9 mouse cellular contexts compared by ENCODE assay signal in genomic region chr17:56409759-56410158, GRCm38 (mm10).
DNase-seq lines count a peak whose midpoint lies in the region; ATAC-seq lines count a peak whose summit lies in the region.
"Had no signal": no experiment of that assay in that cellular context is flagged by ENCODE, and none has a peak within 500 bp of the region (broad histone marks: within the 10 kb centered on the region; RNA-seq: fewer than 3 reads in every experiment).

No protein-coding gene starts in this region.

- peak overlapping the region; percentile 42; the same call in 1 of the 2 replicates for H3K27ac ChIP-seq in hindbrain, embryonic 10.5 days
- H3K27ac ChIP-seq in hindbrain, embryonic 11.5 days (ENCODE audit: low read depth, low read length): no peak overlapping the region
- H3K27ac ChIP-seq in hindbrain, embryonic 12.5 days: peak overlapping the region; percentile 70
- H3K27ac ChIP-seq in midbrain, embryonic 11.5 days (ENCODE audit: low read depth, low read length): 0 out of 2 replicates have a peak overlapping the region, but pooled peaks have one; percentile 32

- no peak overlapping the region for H3K4me2 ChIP-seq in hindbrain, embryonic 11.5 days (replicated peaks; ENCODE audit: low read depth, low read length)
- H3K4me2 ChIP-seq in hindbrain, embryonic 12.5 days (replicated peaks): no peak overlapping the region
- no peak overlapping the region for H3K4me2 ChIP-seq in midbrain, embryonic 11.5 days
- H3K4me2 ChIP-seq: lung, embryonic 14.5 days had no signal

- peaks cover 38% of the 10 kb centered on the region for H3K4me1 ChIP-seq in hindbrain, embryonic 10.5 days (replicated peaks)
- H3K4me1 ChIP-seq in hindbrain, embryonic 11.5 days (replicated peaks; ENCODE audit: control insufficient read depth, insufficient read depth, low read length): no peaks in the 10 kb centered on the region; the same call in 1 of the 2 replicates
- H3K4me1 ChIP-seq in hindbrain, embryonic 12.5 days: peaks cover 36% of the 10 kb centered on the region
- H3K4me1 ChIP-seq in midbrain, embryonic 11.5 days (ENCODE audit: control insufficient read depth, insufficient read depth, low read length): peaks cover 11% of the 10 kb centered on the region; the same call in 1 of the 2 replicates

- DNase-seq in hindbrain, embryonic 10.5 days (ENCODE audit: low spot score): no peak
- no peak for DNase-seq in hindbrain, embryonic 11.5 days (ENCODE audit: low spot score)
- DNase-seq in adrenal gland, postnatal 36 days: peak; percentile 40 to 61
- DNase-seq in midbrain, embryonic 11.5 days (ENCODE audit: low spot score, missing footprints): no peak
- DNase-seq in cerebellum, adult 11 months: no peak
- DNase-seq in gastrocnemius, postnatal 36 days: no peak
- no peak for DNase-seq in gastrocnemius, postnatal 10 days
- DNase-seq: lung, embryonic 14.5 days had no signal

- 46% methylated on average over 8 of the region's 8 CpGs for WGBS in hindbrain, embryonic 10.5 days
- WGBS in hindbrain, embryonic 11.5 days: 52% methylated on average over 8 of the region's 8 CpGs
- WGBS in hindbrain, embryonic 12.5 days: 47% methylated on average over 8 of the region's 8 CpGs
- 46% methylated on average over 8 of the region's 8 CpGs for WGBS in midbrain, embryonic 11.5 days

- ATAC-seq in hindbrain, embryonic 11.5 days (ENCODE audit: low FRiP score): no peak
- ATAC-seq in hindbrain, embryonic 12.5 days (ENCODE audit: low FRiP score): no peak
- ATAC-seq in midbrain, embryonic 11.5 days (ENCODE audit: low FRiP score): no peak

- no peak overlapping the region for H3K4me3 ChIP-seq in hindbrain, embryonic 10.5 days
- H3K4me3 ChIP-seq in hindbrain, embryonic 11.5 days (ENCODE audit: low read depth, low read length): no peak overlapping the region
- H3K4me3 ChIP-seq in hindbrain, embryonic 12.5 days: no peak overlapping the region
- H3K4me3 ChIP-seq in midbrain, embryonic 11.5 days (ENCODE audit: low read depth, low read length): no peak overlapping the region

- intact Hi-C loops in gastrocnemius, postnatal 36 days (cut with DNase I): loop anchor here (5.0 kb wide), 1 partner anchor 52 kb away; no protein-coding TSS in a partner anchor

- H3K36me3 ChIP-seq in hindbrain, embryonic 10.5 days: peaks cover 71% of the 10 kb centered on the region
- peaks cover 23% of the 10 kb centered on the region for H3K36me3 ChIP-seq in hindbrain, embryonic 11.5 days (ENCODE audit: control insufficient read depth, insufficient read depth, low read length)
- H3K36me3 ChIP-seq in hindbrain, embryonic 12.5 days: peaks cover 53% of the 10 kb centered on the region
- peaks cover 35% of the 10 kb centered on the region for H3K36me3 ChIP-seq in midbrain, embryonic 11.5 days (ENCODE audit: control insufficient read depth, insufficient read depth, low read length)

- no peaks in the 10 kb centered on the region for H3K9me3 ChIP-seq in hindbrain, embryonic 10.5 days
- no peaks in the 10 kb centered on the region for H3K9me3 ChIP-seq in hindbrain, embryonic 11.5 days (ENCODE audit: control insufficient read depth, low read length)
- no peaks in the 10 kb centered on the region for H3K9me3 ChIP-seq in hindbrain, embryonic 12.5 days (replicated peaks)
- H3K9me3 ChIP-seq in midbrain, embryonic 11.5 days (ENCODE audit: control insufficient read depth, low read length): no peaks in the 10 kb centered on the region

- no peak overlapping the region for H3K9ac ChIP-seq in hindbrain, embryonic 11.5 days (ENCODE audit: low read depth, low read length)
- 0 out of 2 replicates have a peak overlapping the region, but pooled peaks have one; percentile 18 for H3K9ac ChIP-seq in hindbrain, embryonic 12.5 days
- H3K9ac ChIP-seq in midbrain, embryonic 11.5 days (ENCODE audit: low read length): no peak overlapping the region
- H3K9ac ChIP-seq: lung, embryonic 14.5 days had no signal

- H3K27me3 ChIP-seq in hindbrain, embryonic 10.5 days (ENCODE audit: insufficient read depth, poor library complexity, severe bottlenecking): no peaks in the 10 kb centered on the region
- H3K27me3 ChIP-seq in hindbrain, embryonic 11.5 days (ENCODE audit: control insufficient read depth, insufficient read depth, low read length): no peaks in the 10 kb centered on the region
- H3K27me3 ChIP-seq in hindbrain, embryonic 12.5 days: no peaks in the 10 kb centered on the region
- H3K27me3 ChIP-seq in midbrain, embryonic 11.5 days (ENCODE audit: control insufficient read depth, insufficient read depth, low read length): no peaks in the 10 kb centered on the region

Comparison
In these comparisons a context has a peak if more than half of its experiments do, and no peak if none do; other contexts are left out.
1. DNase-seq: peak in adrenal gland, postnatal 36 days (2 of 2); none in hindbrain, embryonic 10.5 days (single experiment), hindbrain, embryonic 11.5 days (single experiment), midbrain, embryonic 11.5 days (single experiment), cerebellum, adult 11 months (single experiment), gastrocnemius, postnatal 36 days (0 of 2) and gastrocnemius, postnatal 10 days (single experiment).